Mouse (Mus musculus) erythroblast, embryonic 14.5 days (primary cell): ENCODE measurements around the gene Tuft1.

ENCODE experiments used
- GATA1 ChIP-seq: IDR thresholded peaks from 2 replicates; pipeline ENCODE4 v1.6.1; 2012; ENCODE audit warnings: low read length, inconsistent platforms, mixed read lengths
- TAL1 ChIP-seq: IDR thresholded peaks from 3 replicates; pipeline ENCODE4 v1.6.1; 2012; ENCODE audit warnings: low read length, inconsistent platforms, mixed read lengths

DNA sequence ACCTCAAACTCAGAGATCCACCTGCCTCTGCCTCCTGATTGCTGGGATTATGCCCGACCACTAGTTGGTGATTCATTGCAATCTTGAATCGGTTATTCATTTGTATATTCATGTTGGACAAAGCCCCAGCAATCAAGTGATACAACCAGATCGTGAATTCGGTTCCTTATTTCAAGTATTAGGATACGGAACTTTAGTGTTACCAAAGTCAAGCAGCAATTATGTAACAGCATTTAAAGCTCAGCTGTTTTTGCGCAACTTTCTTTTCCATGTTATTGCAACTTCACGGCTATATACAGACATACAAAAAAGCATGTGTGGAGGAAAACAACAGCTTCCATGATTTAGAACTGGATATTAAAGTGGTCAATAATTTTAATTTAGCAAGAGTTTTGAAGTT lies 75.7 kb downstream of the Tuft1 start:
- no peak for TF ChIP-seq GATA1
- no peak for TF ChIP-seq TAL1
